Comparison of ENCODE assay signal across 15 mouse cellular contexts in genomic region chr12:71864544-71864897, GRCm38 (mm10). TPM values are rescaled to one million over a fixed set of nuclear protein-coding genes. Genes with fewer than 3 reads are reported as not detected.
DNase-seq lines count a peak whose midpoint lies in the region; ATAC-seq lines count a peak whose summit lies in the region.
"Had no signal": no experiment of that assay in that cellular context is flagged by ENCODE, and none has a peak within 500 bp of the region (broad histone marks: within the 10 kb centered on the region; RNA-seq: fewer than 3 reads in every experiment).

No protein-coding gene starts in this region.

- ATAC-seq in heart, embryonic 11.5 days (replicated peaks; ENCODE audit: insufficient number of reproducible peaks, low FRiP score, low TSS enrichment), result no peak
- no peak; the same call in 1 of the 2 replicates for ATAC-seq in limb, embryonic 12.5 days (ENCODE audit: insufficient number of reproducible peaks, insufficient read depth, low FRiP score, low TSS enrichment, low read depth)
- ATAC-seq in embryonic facial prominence, embryonic 14.5 days (ENCODE audit: low read depth), result no peak
- ATAC-seq: hindbrain, postnatal 0 days; intestine, postnatal 0 days had no signal

- H3K27ac ChIP-seq in heart, embryonic 11.5 days (ENCODE audit: low read depth, low read length), result peak overlapping the region; percentile 76
- H3K27ac ChIP-seq in limb, embryonic 12.5 days, result 0 out of 2 replicates have a peak overlapping the region, but pooled peaks have one; percentile 25
- no peak overlapping the region for H3K27ac ChIP-seq in limb, embryonic 10.5 days
- peak overlapping the region; percentile 67 for H3K27ac ChIP-seq in embryonic facial prominence, embryonic 14.5 days (replicated peaks; ENCODE audit: low read depth, low read length)
- H3K27ac ChIP-seq: forebrain, embryonic 12.5 days; hindbrain, postnatal 0 days; kidney, embryonic 15.5 days; midbrain, embryonic 12.5 days; neural tube, embryonic 13.5 days had no signal

- no peak overlapping the region for H3K4me2 ChIP-seq in heart, embryonic 11.5 days
- H3K4me2 ChIP-seq in limb, embryonic 12.5 days, result no peak overlapping the region
- H3K4me2 ChIP-seq in embryonic facial prominence, embryonic 14.5 days (ENCODE audit: low read depth, low read length), result no peak overlapping the region
- H3K4me2 ChIP-seq: forebrain, embryonic 12.5 days; midbrain, embryonic 12.5 days; neural tube, embryonic 13.5 days had no signal

- H3K4me1 ChIP-seq in heart, embryonic 11.5 days (ENCODE audit: control insufficient read depth, insufficient read depth, low read length), result peaks cover 75% of the 10 kb centered on the region
- H3K4me1 ChIP-seq in limb, embryonic 12.5 days (replicated peaks), result peaks cover 76% of the 10 kb centered on the region
- H3K4me1 ChIP-seq in limb, embryonic 10.5 days, result peaks cover 62% of the 10 kb centered on the region
- H3K4me1 ChIP-seq in embryonic facial prominence, embryonic 14.5 days (ENCODE audit: control insufficient read depth, insufficient read depth, low read length), result peaks cover 28% of the 10 kb centered on the region

- WGBS in heart, embryonic 11.5 days (ENCODE audit: insufficient replicate concordance), result 35% methylated on average over 3 of the region's 3 CpGs
- WGBS in limb, embryonic 12.5 days, result 10% methylated on average over 3 of the region's 3 CpGs
- 21% methylated on average over 3 of the region's 3 CpGs for WGBS in limb, embryonic 10.5 days
- 9% methylated on average over 3 of the region's 3 CpGs for WGBS in embryonic facial prominence, embryonic 14.5 days

- intact Hi-C loops in heart, postnatal 25 days (cut with DNase I), result no loop called here

- H3K9me3 ChIP-seq in heart, embryonic 11.5 days (replicated peaks; ENCODE audit: control insufficient read depth, low read length), result no peaks in the 10 kb centered on the region
- no peaks in the 10 kb centered on the region for H3K9me3 ChIP-seq in limb, embryonic 12.5 days
- no peaks in the 10 kb centered on the region for H3K9me3 ChIP-seq in limb, embryonic 10.5 days (replicated peaks)
- no peaks in the 10 kb centered on the region for H3K9me3 ChIP-seq in embryonic facial prominence, embryonic 14.5 days (ENCODE audit: control insufficient read depth, low read length)
- H3K9me3 ChIP-seq: forebrain, embryonic 12.5 days; kidney, embryonic 15.5 days; midbrain, embryonic 12.5 days; neural tube, embryonic 13.5 days had no signal

- H3K9ac ChIP-seq in heart, embryonic 11.5 days (ENCODE audit: low read depth, low read length), result no peak overlapping the region
- no peak overlapping the region for H3K9ac ChIP-seq in limb, embryonic 12.5 days (replicated peaks)
- H3K9ac ChIP-seq in embryonic facial prominence, embryonic 14.5 days (ENCODE audit: low read depth, low read length), result no peak overlapping the region
- H3K9ac ChIP-seq: forebrain, embryonic 12.5 days; kidney, embryonic 15.5 days; midbrain, embryonic 12.5 days; neural tube, embryonic 13.5 days had no signal

- no peak overlapping the region for H3K4me3 ChIP-seq in heart, embryonic 11.5 days (ENCODE audit: low read depth, low read length)
- H3K4me3 ChIP-seq in limb, embryonic 12.5 days (replicated peaks), result no peak overlapping the region
- H3K4me3 ChIP-seq in limb, embryonic 10.5 days, result no peak overlapping the region
- no peak overlapping the region for H3K4me3 ChIP-seq in embryonic facial prominence, embryonic 14.5 days (ENCODE audit: low read depth, low read length)
- H3K4me3 ChIP-seq: forebrain, embryonic 12.5 days; kidney, embryonic 15.5 days; midbrain, embryonic 12.5 days; neural tube, embryonic 13.5 days had no signal

- H3K36me3 ChIP-seq in heart, embryonic 11.5 days (ENCODE audit: control insufficient read depth, insufficient read depth, low read length), result peaks cover 2% of the 10 kb centered on the region; the same call in 1 of the 2 replicates
- H3K36me3 ChIP-seq in limb, embryonic 12.5 days, result no peaks in the 10 kb centered on the region
- H3K36me3 ChIP-seq in limb, embryonic 10.5 days, result no peaks in the 10 kb centered on the region
- H3K36me3 ChIP-seq in embryonic facial prominence, embryonic 14.5 days (ENCODE audit: control insufficient read depth, insufficient read depth, low read length), result no peaks in the 10 kb centered on the region
- H3K36me3 ChIP-seq: forebrain, embryonic 12.5 days; kidney, embryonic 15.5 days; midbrain, embryonic 12.5 days had no signal

- H3K27me3 ChIP-seq in heart, embryonic 11.5 days (ENCODE audit: control insufficient read depth, insufficient read depth, low read length), result no peaks in the 10 kb centered on the region
- no peaks in the 10 kb centered on the region for H3K27me3 ChIP-seq in limb, embryonic 12.5 days
- no peaks in the 10 kb centered on the region for H3K27me3 ChIP-seq in limb, embryonic 10.5 days (ENCODE audit: low read depth, poor library complexity, severe bottlenecking)
- no peaks in the 10 kb centered on the region for H3K27me3 ChIP-seq in embryonic facial prominence, embryonic 14.5 days (replicated peaks; ENCODE audit: control insufficient read depth, insufficient read depth, low read length)
- H3K27me3 ChIP-seq: forebrain, embryonic 12.5 days; kidney, embryonic 15.5 days; midbrain, embryonic 12.5 days; neural tube, embryonic 13.5 days had no signal

- no peak for DNase-seq in heart, postnatal 25 days (ENCODE audit: low spot score)
- DNase-seq in limb, embryonic 10.5 days (ENCODE audit: low spot score), result no peak
- DNase-seq in R1 (ENCODE audit: low read depth, low spot score), result peak; percentile 34
- peak; percentile 63 for DNase-seq in embryonic facial prominence, embryonic 14.5 days (ENCODE audit: low spot score)
- DNase-seq in left cerebral cortex, adult 18-20 months (ENCODE audit: low spot score in 2 of 2), result no peak
- DNase-seq: cerebellum, adult 9-10 months; right cerebral cortex, adult 18-20 months had no signal

RNA-seq across cellular contexts. Expression of gene Daam1, which starts 33.6 kb away (rescaled TPM):
- polyA plus RNA-seq in heart, embryonic 11.5 days (2014; fragmentation: Nextera tagmentation; extraction: Ambion mirVana), result 25.7 and 33.0 TPM in 2 replicates
- 10 to 100 TPM; 78.6 to 79.5 TPM for total RNA-seq in heart, postnatal 25 days (2021)
- 7.3 and 8.2 TPM in 2 replicates for polyA plus RNA-seq in limb, embryonic 12.5 days (2016; fragmentation: Nextera tagmentation; extraction: Ambion mirVana)
- 4.0 and 5.2 TPM in 2 replicates for polyA plus RNA-seq in limb, embryonic 10.5 days (2016; fragmentation: Nextera tagmentation; extraction: Ambion mirVana)
- 11.0 and 12.1 TPM in 2 replicates for polyA plus RNA-seq in embryonic facial prominence, embryonic 14.5 days (2014; fragmentation: Nextera tagmentation; extraction: Ambion mirVana)
- total RNA-seq in left cerebral cortex, adult 18-20 months (2021), result 10 to 100 TPM; 47.7 to 49.6 TPM

Comparison
In these comparisons a context has a peak if more than half of its experiments do, and no peak if none do; other contexts are left out.
1. DNase-seq: peak in R1 (single experiment) and embryonic facial prominence, embryonic 14.5 days (single experiment); none in heart, postnatal 25 days (single experiment), limb, embryonic 10.5 days (single experiment) and left cerebral cortex, adult 18-20 months (0 of 2).